Mouse (Mus musculus): ENCODE measurements at regions not wholly inside any gene's neighbourhood (a gene's known extent, or its start where the extent isn't known, plus 50 kb on each side); places are given as distances from the start of the nearest gene placed in this dataset.

- Histone ChIP-seq H3K79me2 (ENCODE audit: control insufficient read depth, insufficient read depth, low read length, poor library complexity) (no peaks in the 10 kb centered on the region), H3K9me3 (replicated peaks; ENCODE audit: insufficient read depth, low read length) (no peaks in the 10 kb centered on the region), H3K4me3 (ENCODE audit: control insufficient read depth in 1 of 2, insufficient read depth in 1 of 2, low read depth in 2 of 2, low read length in 2 of 2) (no peak overlapping the region), H3K27ac (ENCODE audit: control insufficient read depth, low read depth, low read length) (no peak overlapping the region), H3K9ac (ENCODE audit: control insufficient read depth, low read depth, low read length, poor library complexity, severe bottlenecking) (no peak overlapping the region), H3K4me1 (ENCODE audit: control insufficient read depth in 1 of 2, insufficient read depth in 2 of 2, low read length in 2 of 2) (no peaks in the 10 kb centered on the region), H3K36me3 (ENCODE audit: control insufficient read depth in 1 of 2, insufficient read depth in 2 of 2, low read length in 2 of 2) (no peaks in the 10 kb centered on the region), H3K27me3 (ENCODE audit: control insufficient read depth in 1 of 2, insufficient read depth in 2 of 2, low read length in 2 of 2) (no peaks in the 10 kb centered on the region)
- TF ChIP-seq ETS1 (IDR thresholded peaks at IDR 0.05; ENCODE audit: low read depth, low read length): 0 out of 2 replicates have a peak, but pooled peaks have one; percentile 7
- no peak for TF ChIP-seq MAFK (IDR thresholded peaks at IDR 0.05; ENCODE audit: borderline replicate concordance, low read depth, low read length)
- TF ChIP-seq SMC3 (IDR thresholded peaks at IDR 0.05; ENCODE audit: low read depth, low read length): no peak
- no peak for TF ChIP-seq HCFC1 (IDR thresholded peaks at IDR 0.05; ENCODE audit: low read depth, low read length)
- peak; percentile 76 for TF ChIP-seq RCOR1 (IDR thresholded peaks at IDR 0.05; ENCODE audit: low read depth, low read length)
- peak; percentile 69 for TF ChIP-seq TCF12 (IDR thresholded peaks at IDR 0.05; ENCODE audit: low read depth, low read length)
- TF ChIP-seq SIN3A (IDR thresholded peaks at IDR 0.05; ENCODE audit: low read length): no peak
- no peak for TF ChIP-seq E2F4 (IDR thresholded peaks at IDR 0.05; ENCODE audit: borderline replicate concordance, low read depth, low read length)
- peak; percentile 11 to 47; a peak in 1 of 4 replicates for TF ChIP-seq EP300 (IDR thresholded peaks at IDR 0.05; ENCODE audit: low read depth in 1 of 2, low read length in 2 of 2)
- TF ChIP-seq KAT2A (conservative IDR thresholded peaks at IDR 0.05; ENCODE audit: low read depth, low read length): no peak
- DNase-seq (ENCODE audit: low read depth, low spot score): peak; percentile 15
Observed at GRCm38 (mm10) chr16:71132826-71133225, 819.1 kb downstream of the Gbe1 start.

- H3K9me3 ChIP-seq (replicated peaks; ENCODE audit: insufficient read depth, low read length): no peaks in the 10 kb centered on the region
- H3K9ac ChIP-seq (ENCODE audit: control insufficient read depth, low read depth, low read length, poor library complexity, severe bottlenecking): no peak overlapping the region
- H3K27me3 ChIP-seq (ENCODE audit: control insufficient read depth in 1 of 2, insufficient read depth in 2 of 2, low read length in 2 of 2): no peaks in the 10 kb centered on the region
- DNase-seq (ENCODE audit: low read depth, low spot score): no peak
- TF ChIP-seq TBP (IDR thresholded peaks at IDR 0.05; ENCODE audit: low read depth, low read length): no peak
- TF ChIP-seq KAT2A (conservative IDR thresholded peaks at IDR 0.05; ENCODE audit: low read depth, low read length): no peak
- TF ChIP-seq ELF1 (IDR thresholded peaks at IDR 0.05; ENCODE audit: low read depth, low read length): no peak
- no peak for TF ChIP-seq GATA1 (IDR thresholded peaks at IDR 0.05; ENCODE audit: low read depth, low read length)
- no peak for TF ChIP-seq UBTF (IDR thresholded peaks at IDR 0.05; ENCODE audit: borderline replicate concordance, insufficient read depth, low read depth, low read length)
- no peak for TF ChIP-seq MAFK (IDR thresholded peaks at IDR 0.05; ENCODE audit: borderline replicate concordance, low read depth, low read length)
- TF ChIP-seq CHD1 (IDR thresholded peaks at IDR 0.05; ENCODE audit: low read depth, low read length): no peak
- TF ChIP-seq SIN3A (IDR thresholded peaks at IDR 0.05; ENCODE audit: low read length): no peak
- no peak for TF ChIP-seq ETS1 (IDR thresholded peaks at IDR 0.05; ENCODE audit: low read depth, low read length)
- TF ChIP-seq NELFE (IDR thresholded peaks at IDR 0.05; ENCODE audit: low read depth, low read length): no peak
- TF ChIP-seq POLR2A (IDR thresholded peaks at IDR 0.05; ENCODE audit: control insufficient read depth in 1 of 2, insufficient read depth in 1 of 2, low read depth in 1 of 2, low read length in 2 of 2, poor library complexity in 1 of 2): no peak
- no peak for TF ChIP-seq RAD21 (IDR thresholded peaks at IDR 0.05; ENCODE audit: low read depth, low read length)
- TF ChIP-seq USF1 (IDR thresholded peaks at IDR 0.05; ENCODE audit: low read depth, low read length): no peak
- no peak for TF ChIP-seq NRF1 (IDR thresholded peaks at IDR 0.05; ENCODE audit: insufficient read depth, low read depth, low read length, poor library complexity, severe bottlenecking)
- no peak for TF ChIP-seq MXI1 (IDR thresholded peaks at IDR 0.05; ENCODE audit: low read depth, low read length)
- TF ChIP-seq USF2 (IDR thresholded peaks at IDR 0.05; ENCODE audit: borderline replicate concordance in 1 of 2, insufficient read depth in 1 of 2, low read depth in 1 of 2, low read length in 2 of 2): no peak
- no peak for TF ChIP-seq E2F4 (IDR thresholded peaks at IDR 0.05; ENCODE audit: borderline replicate concordance, low read depth, low read length)
- TF ChIP-seq MAX (IDR thresholded peaks at IDR 0.05; ENCODE audit: low read length): no peak
- no peak for TF ChIP-seq SMC3 (IDR thresholded peaks at IDR 0.05; ENCODE audit: low read depth, low read length)
- no peak for TF ChIP-seq GABPA (IDR thresholded peaks at IDR 0.05; ENCODE audit: low read depth, low read length)
- H3K27ac ChIP-seq (ENCODE audit: control insufficient read depth, low read depth, low read length): no peak overlapping the region
- no peaks in the 10 kb centered on the region for H3K4me1 ChIP-seq (ENCODE audit: control insufficient read depth in 1 of 2, insufficient read depth in 2 of 2, low read length in 2 of 2)
- H3K4me3 ChIP-seq (ENCODE audit: control insufficient read depth in 1 of 2, insufficient read depth in 1 of 2, low read depth in 2 of 2, low read length in 2 of 2): no peak overlapping the region
- no peaks in the 10 kb centered on the region for H3K79me2 ChIP-seq (ENCODE audit: control insufficient read depth, insufficient read depth, low read length, poor library complexity)
- H3K36me3 ChIP-seq (ENCODE audit: control insufficient read depth in 1 of 2, insufficient read depth in 2 of 2, low read length in 2 of 2): no peaks in the 10 kb centered on the region
Observed at GRCm38 (mm10) chr16:71138668-71139067, 824.9 kb downstream of the Gbe1 start.
